Mouse (Mus musculus): Measurements from ENCODE around the gene Vcl. TPM values are rescaled to one million over a fixed set of nuclear protein-coding genes. Genes with fewer than 3 reads are reported as not detected.

The Vcl gene
- total RNA-seq, 2 experiments from 2014 or later = 30.9 to 38.9 TPM

GRCm38 (mm10) chr14:20993067-20993691, 64.0 kb downstream of the Vcl start:
- peak; percentile 93 for TF ChIP-seq CTCF (conservative IDR thresholded peaks at IDR 0.05)
- Histone ChIP-seq H3K4me3 (no peak overlapping the region), H3K27ac (no peak overlapping the region)
- DNase-seq (ENCODE audit: low spot score in 2 of 2) = peak; percentile 56 to 64

- peak in 1 of 2 experiments; percentile 16 for DNase-seq (ENCODE audit: low spot score in 2 of 2)
- H3K27ac ChIP-seq = peak overlapping the region; percentile 53; the same call in 1 of the 2 replicates
- H3K4me3 ChIP-seq = no peak overlapping the region
- peak; percentile 50 for TF ChIP-seq CTCF (conservative IDR thresholded peaks at IDR 0.05)
These were observed 65.3 kb downstream of the Vcl start for GRCm38 (mm10) chr14:20994475-20994874.

DNA sequence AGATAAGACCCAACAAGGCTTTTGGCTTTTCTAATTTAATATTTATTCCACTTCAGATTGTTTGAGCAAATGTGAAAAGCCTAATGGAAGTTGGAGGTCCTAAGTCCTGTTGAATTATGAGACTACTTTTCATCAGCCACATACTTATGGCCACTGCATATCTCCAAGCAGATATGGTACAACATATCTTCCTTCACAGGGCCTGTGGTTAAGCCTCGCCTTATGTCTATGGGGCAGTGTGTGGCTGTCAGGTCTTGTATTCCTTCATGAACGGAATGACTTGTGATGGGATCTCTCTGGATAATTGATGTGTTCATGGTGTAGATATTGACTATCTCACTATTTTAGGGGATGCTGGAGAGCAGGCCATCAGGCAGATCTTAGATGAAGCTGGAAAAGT, 66.3 kb downstream of the Vcl start:
- TF ChIP-seq CTCF (conservative IDR thresholded peaks at IDR 0.05) = no peak
- DNase-seq (ENCODE audit: low spot score in 2 of 2) = no peak
- H3K4me3 ChIP-seq = no peak overlapping the region
- no peak overlapping the region for H3K27ac ChIP-seq

DNA sequence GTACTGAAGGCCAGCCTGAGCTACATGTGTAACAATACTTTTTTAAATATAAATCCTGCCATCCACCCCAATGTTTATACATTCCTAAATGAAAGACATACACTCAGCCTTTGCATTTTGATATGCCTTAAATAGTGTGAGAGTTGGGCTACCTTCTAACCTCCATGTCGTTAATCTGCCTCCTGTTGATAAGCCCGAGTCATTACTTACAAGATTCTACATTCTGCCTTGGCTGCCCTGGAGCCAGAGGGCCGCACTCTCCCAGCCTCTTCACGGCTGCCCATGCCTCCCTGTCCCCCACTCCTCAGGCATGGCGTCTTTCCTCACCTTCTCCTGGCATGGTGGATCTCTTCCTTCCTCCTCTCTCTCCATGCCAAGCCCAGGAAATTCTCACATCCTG, 67.2 kb downstream of the Vcl start:
- H3K4me3 ChIP-seq = no peak overlapping the region
- no peak for TF ChIP-seq CTCF (conservative IDR thresholded peaks at IDR 0.05)
- H3K27ac ChIP-seq = peak overlapping the region; percentile 58; the same call in 1 of the 2 replicates
- DNase-seq (ENCODE audit: low spot score in 2 of 2) = no peak

GRCm38 (mm10) chr14:20997548-20997947, 68.3 kb downstream of the Vcl start:
- Histone ChIP-seq H3K27ac (peak overlapping the region; percentile 58), H3K4me3 (no peak overlapping the region)
- no peak for TF ChIP-seq CTCF (conservative IDR thresholded peaks at IDR 0.05)
- DNase-seq (ENCODE audit: low spot score in 2 of 2) = peak in 1 of 2 experiments; percentile 42

- no peak for TF ChIP-seq CTCF (conservative IDR thresholded peaks at IDR 0.05)
- peak overlapping the region; percentile 48; the same call in 1 of the 2 replicates for H3K27ac ChIP-seq
- no peak for DNase-seq (ENCODE audit: low spot score in 2 of 2)
- no peak overlapping the region for H3K4me3 ChIP-seq
These were observed 70.4 kb downstream of the Vcl start for GRCm38 (mm10) chr14:20999617-21000016.

GRCm38 (mm10) chr14:21013800-21014334, 84.7 kb downstream of the Vcl start:
- no peak for TF ChIP-seq CTCF (conservative IDR thresholded peaks at IDR 0.05)
- DNase-seq (ENCODE audit: low spot score in 2 of 2) = no peak
- Histone ChIP-seq H3K4me3 (no peak overlapping the region), H3K27ac (no peak overlapping the region; the same call in 1 of the 2 replicates)

DNA sequence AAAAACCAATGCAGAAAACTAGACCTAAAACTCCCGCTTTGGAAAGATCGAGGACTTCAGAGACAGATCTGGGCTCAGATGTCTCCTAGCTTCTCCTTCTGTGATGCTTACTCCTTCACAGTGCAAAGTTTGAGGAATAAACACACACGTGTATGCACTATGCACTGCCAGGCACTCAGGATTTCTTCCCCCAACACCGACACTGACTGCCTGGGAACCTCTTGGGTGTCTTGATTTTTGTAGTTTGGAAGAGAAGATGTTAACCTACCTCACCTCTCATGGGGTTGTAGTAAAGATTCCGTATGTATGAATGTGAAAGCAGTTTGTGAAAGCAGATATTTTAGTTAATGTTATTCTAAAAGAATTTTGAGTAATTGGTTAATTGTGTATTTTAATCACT, 88.7 kb downstream of the Vcl start:
- TF ChIP-seq CTCF (conservative IDR thresholded peaks at IDR 0.05) = no peak
- peak overlapping the region; percentile 84; the same call in 1 of the 2 replicates for H3K27ac ChIP-seq
- no peak overlapping the region for H3K4me3 ChIP-seq
- no peak for DNase-seq (ENCODE audit: low spot score in 2 of 2)

GRCm38 (mm10) chr14:21018977-21019376, 89.8 kb downstream of the Vcl start:
- H3K27ac ChIP-seq = peak overlapping the region; percentile 84
- peak; percentile 88 for TF ChIP-seq CTCF (conservative IDR thresholded peaks at IDR 0.05)
- no peak overlapping the region for H3K4me3 ChIP-seq
- peak; percentile 46 to 56 for DNase-seq (ENCODE audit: low spot score in 2 of 2)

DNA sequence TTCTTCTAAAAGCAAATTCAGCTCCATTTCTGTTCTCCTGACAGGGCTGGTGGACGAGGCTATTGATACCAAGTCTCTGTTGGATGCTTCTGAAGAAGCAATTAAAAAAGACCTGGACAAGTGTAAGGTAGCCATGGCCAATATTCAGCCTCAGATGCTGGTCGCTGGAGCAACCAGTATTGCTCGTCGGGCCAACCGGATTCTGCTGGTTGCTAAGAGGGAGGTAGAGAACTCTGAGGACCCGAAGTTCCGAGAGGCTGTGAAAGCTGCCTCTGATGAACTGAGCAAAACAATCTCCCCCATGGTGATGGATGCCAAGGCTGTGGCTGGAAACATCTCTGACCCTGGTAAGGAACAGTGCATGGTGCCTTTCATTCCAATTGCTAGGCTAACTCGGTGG, 91.2 kb downstream of the Vcl start:
- peak overlapping the region; percentile 84 for H3K27ac ChIP-seq
- H3K4me3 ChIP-seq = no peak overlapping the region
- DNase-seq (ENCODE audit: low spot score in 2 of 2) = peak in 1 of 2 experiments; percentile 77
- TF ChIP-seq CTCF (conservative IDR thresholded peaks at IDR 0.05) = no peak

GRCm38 (mm10) chr14:21027542-21027941, 98.3 kb downstream of the Vcl start:
- no peak overlapping the region for H3K4me3 ChIP-seq
- H3K27ac ChIP-seq = peak overlapping the region; percentile 81; the same call in 1 of the 2 replicates
- TF ChIP-seq CTCF (conservative IDR thresholded peaks at IDR 0.05) = no peak
- DNase-seq (ENCODE audit: low spot score in 2 of 2) = no peak

DNA sequence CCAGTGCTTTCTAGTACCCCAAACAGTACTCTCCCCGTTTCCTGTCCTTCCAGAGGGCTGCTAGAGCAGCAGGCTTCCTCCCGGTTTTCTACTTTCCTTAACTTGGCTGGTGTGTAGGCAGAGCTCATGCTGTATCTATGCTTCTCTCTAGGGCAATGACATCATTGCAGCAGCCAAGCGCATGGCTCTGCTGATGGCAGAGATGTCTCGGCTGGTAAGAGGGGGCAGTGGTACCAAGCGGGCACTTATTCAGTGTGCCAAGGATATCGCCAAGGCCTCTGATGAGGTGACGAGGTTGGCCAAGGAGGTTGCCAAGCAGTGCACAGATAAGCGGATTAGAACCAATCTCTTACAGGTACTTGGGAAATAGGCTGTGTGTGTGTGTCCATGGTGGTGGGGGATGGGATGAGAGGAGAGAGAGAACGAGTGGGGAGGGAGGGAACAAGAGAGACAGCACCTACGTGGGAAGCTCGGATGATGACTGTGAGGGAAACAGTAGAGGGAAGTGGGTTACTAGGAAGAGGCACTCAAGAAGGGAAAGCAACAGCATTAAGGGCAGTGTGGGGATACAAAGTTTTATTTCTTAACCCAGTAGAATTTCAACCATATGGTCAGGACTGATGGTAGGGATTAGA, 99.9 kb downstream of the Vcl start:
- H3K4me3 ChIP-seq = no peak overlapping the region; the same call in 1 of the 2 replicates
- no peak for DNase-seq (ENCODE audit: low spot score in 2 of 2)
- peak overlapping the region; percentile 81 for H3K27ac ChIP-seq
- TF ChIP-seq CTCF (conservative IDR thresholded peaks at IDR 0.05) = no peak

GRCm38 (mm10) chr14:21031783-21032511, 102.7 kb downstream of the Vcl start:
- peak; percentile 40 to 59 for DNase-seq (ENCODE audit: low spot score in 2 of 2)
- H3K27ac ChIP-seq = peak overlapping the region; percentile 81

More at GRCm38 (mm10) chr14:21031783-21032511, 102.7 kb downstream of the Vcl start:
- H3K4me3 ChIP-seq = no peak overlapping the region
- TF ChIP-seq CTCF (conservative IDR thresholded peaks at IDR 0.05) = no peak
